Mouse (Mus musculus) stomach, embryonic 14.5 days (tissue): Measurements from ENCODE around the gene Celsr2. TPM values are rescaled to one million over a fixed set of nuclear protein-coding genes. Genes with fewer than 3 reads are reported as not detected.

Source experiments
- ATAC-seq: fragments of 200-750 bp; cut with Nextera tagmentation; 2 replicates; pipeline ENCODE4 v1.8.0; 2017; ENCODE audit warnings: low read depth, moderate TSS enrichment; ENCODE audit not compliant: insufficient number of reproducible peaks, insufficient read depth, low FRiP score
- H3K27ac ChIP-seq: fragments of 300-500 bp; sonication (generic); 2 replicates; pipeline ENCODE4 v1.5.1; 2014; ENCODE audit warnings: mild to moderate bottlenecking, low read length, moderate library complexity, mixed read lengths
- H3K27me3 ChIP-seq: fragments of 300-500 bp; sonication (generic); 2 replicates; pipeline ENCODE4 v1.6.1; 2014; ENCODE audit warnings: low read length, control low read depth, mixed read lengths; ENCODE audit not compliant: control insufficient read depth, insufficient read depth
- H3K36me3 ChIP-seq: fragments of 300-500 bp; sonication (generic); 2 replicates; pipeline ENCODE4 v1.6.1; 2014; ENCODE audit warnings: mild to moderate bottlenecking, control low read depth, low read length, moderate library complexity, mixed read lengths; ENCODE audit not compliant: control insufficient read depth, insufficient read depth
- H3K4me1 ChIP-seq: fragments of 300-500 bp; sonication (generic); 2 replicates; pipeline ENCODE4 v1.6.1; 2014; ENCODE audit warnings: low read length, control low read depth, mixed read lengths; ENCODE audit not compliant: control insufficient read depth, insufficient read depth
- H3K4me2 ChIP-seq: fragments of 300-500 bp; sonication (generic); replicated peaks from 2 replicates; pipeline ENCODE4 v1.6.1; 2014; ENCODE audit warnings: low read depth, low read length, control low read depth
- H3K4me3 ChIP-seq: fragments of 300-500 bp; sonication (generic); 2 replicates; pipeline ENCODE4 v1.5.1; 2014; ENCODE audit warnings: low read depth, low read length, control low read depth
- H3K9ac ChIP-seq: fragments of 300-500 bp; sonication (generic); replicated peaks from 2 replicates; pipeline ENCODE4 v1.6.1; 2014; ENCODE audit warnings: low read depth, mild to moderate bottlenecking, control low read depth, low read length, moderate library complexity, mixed read lengths
- H3K9me3 ChIP-seq: fragments of 300-500 bp; sonication (generic); 2 replicates; pipeline ENCODE4 v1.6.1; 2016; ENCODE audit warnings: low read depth, low read length, control low read depth; ENCODE audit not compliant: control insufficient read depth
- WGBS: fragments of 180-500 bp; shearing (Covaris S2); extraction: QIAGEN DNeasy Blood & Tissue Kit; methylation state at CpG from one replicate; pipeline ENCODE4 v1.1.7; 2014; 5-methylcytosine and 5-hydroxymethylcytosine counted together
- polyA plus RNA-seq: library from polyadenylated mRNA; unstranded; fragments of >200 nt; fragmentation: Nextera tagmentation; extraction: Ambion mirVana; gene quantifications from 2 replicates; pipeline ENCODE4 v1.2.1, GENCODE M21; 2014

Celsr2 gene
- polyA plus RNA-seq, 1 experiment from 2014 or later = 20.6 TPM

DNA sequence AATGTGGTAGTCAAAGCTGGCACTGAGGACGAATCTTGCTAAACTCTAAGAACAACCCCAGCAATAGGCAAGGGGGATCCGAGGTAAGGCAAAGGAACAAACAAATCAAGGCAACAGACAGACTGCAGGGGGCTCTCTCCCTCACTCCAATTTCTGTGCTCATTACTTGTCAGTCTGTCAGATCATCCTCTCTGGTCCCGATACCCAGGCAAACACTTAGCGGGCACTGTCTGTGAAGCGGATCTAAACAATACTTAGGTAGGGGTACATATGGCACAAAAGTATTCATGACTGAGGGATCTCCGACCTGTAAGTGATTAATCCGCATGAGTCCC lies 21.0 kb upstream of the Celsr2 start:
- H3K4me2 ChIP-seq = no peak overlapping the region
- no peaks in the 10 kb centered on the region for H3K27me3 ChIP-seq
- H3K9me3 ChIP-seq = no peaks in the 10 kb centered on the region
- H3K4me1 ChIP-seq = no peaks in the 10 kb centered on the region
- no peak overlapping the region for H3K27ac ChIP-seq
- H3K4me3 ChIP-seq = no peak overlapping the region
- 83% methylated on average over 7 of the region's 7 CpGs for WGBS
- ATAC-seq = no peak
- no peak overlapping the region for H3K9ac ChIP-seq
- H3K36me3 ChIP-seq = peaks cover 48% of the 10 kb centered on the region

DNA sequence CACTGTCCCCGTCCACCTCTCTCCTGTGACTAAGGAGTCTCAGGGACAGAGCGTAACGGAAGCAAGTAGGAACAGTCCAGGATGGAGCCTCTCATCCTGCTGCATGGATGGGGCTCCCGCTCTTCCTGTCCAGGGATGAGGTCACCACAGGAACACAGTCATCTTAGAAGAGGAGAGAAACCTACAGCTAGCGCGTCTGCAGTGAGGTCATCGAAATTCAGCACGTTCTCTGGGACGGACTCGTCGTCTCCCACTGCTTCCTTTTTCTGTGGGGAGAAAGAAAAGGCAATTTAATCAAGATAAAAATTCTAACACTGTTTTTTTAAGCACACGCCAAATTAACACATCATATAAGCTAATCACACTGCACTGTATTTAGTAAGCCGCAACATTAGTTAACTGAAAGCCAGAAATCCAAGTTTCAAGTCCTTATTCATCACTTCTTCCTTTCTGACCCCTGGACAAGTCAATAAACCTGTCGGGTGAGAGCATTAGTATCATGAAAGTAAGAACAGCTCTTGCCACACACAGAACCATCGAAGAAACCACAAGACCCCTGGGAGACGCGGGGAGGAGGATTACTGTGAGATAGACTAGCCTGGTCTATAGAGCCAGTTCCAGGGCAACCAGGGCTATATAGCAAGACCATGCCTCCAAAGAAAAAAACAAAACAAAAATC lies 20.5 kb upstream of the Celsr2 start:
- Histone ChIP-seq H3K9ac (no peak overlapping the region), H3K4me3 (no peak overlapping the region), H3K4me2 (no peak overlapping the region), H3K27me3 (no peaks in the 10 kb centered on the region), H3K27ac (no peak overlapping the region), H3K4me1 (no peaks in the 10 kb centered on the region), H3K9me3 (no peaks in the 10 kb centered on the region), H3K36me3 (peaks cover 53% of the 10 kb centered on the region)
- 84% methylated on average over 17 of the region's 17 CpGs for WGBS
- no peak for ATAC-seq

DNA sequence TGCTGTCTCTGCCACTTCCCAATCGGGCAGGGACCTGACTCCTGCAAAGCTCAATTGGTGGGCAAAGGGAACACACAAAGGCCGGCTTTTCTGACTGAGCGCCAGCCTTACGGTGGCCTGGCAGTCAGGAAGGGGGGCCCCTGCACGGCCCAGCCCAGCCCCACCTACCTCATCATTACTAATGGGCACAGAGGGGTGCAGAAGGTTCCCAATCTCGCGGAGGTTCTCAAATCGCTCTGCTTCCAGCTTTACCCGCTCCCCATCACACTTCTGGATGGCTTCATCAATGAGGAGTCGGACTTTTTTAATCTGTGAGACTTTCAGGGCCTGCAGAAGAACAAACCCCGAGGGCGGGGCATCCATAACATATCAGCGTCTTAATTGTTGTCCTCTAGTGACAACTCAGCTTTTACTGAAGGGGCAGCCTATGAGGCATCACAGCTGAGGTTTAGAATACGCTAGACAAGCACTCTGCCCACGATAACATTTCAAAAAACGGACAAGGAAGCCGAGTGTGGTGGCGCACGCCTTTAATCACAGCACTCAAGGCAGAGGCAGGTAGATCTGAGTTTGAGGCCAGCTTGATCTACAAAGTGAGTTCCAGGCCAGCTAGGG lies 18.6 kb upstream of the Celsr2 start:
- no peak overlapping the region for H3K27ac ChIP-seq
- no peak; the same call in 1 of the 2 replicates for ATAC-seq
- peaks cover 60% of the 10 kb centered on the region for H3K36me3 ChIP-seq
- no peak overlapping the region for H3K4me3 ChIP-seq
- no peak overlapping the region for H3K4me2 ChIP-seq
- no peaks in the 10 kb centered on the region for H3K9me3 ChIP-seq
- H3K27me3 ChIP-seq = no peaks in the 10 kb centered on the region
- no peak overlapping the region for H3K9ac ChIP-seq
- 56% methylated on average over 19 of the region's 19 CpGs for WGBS
- H3K4me1 ChIP-seq = no peaks in the 10 kb centered on the region

DNA sequence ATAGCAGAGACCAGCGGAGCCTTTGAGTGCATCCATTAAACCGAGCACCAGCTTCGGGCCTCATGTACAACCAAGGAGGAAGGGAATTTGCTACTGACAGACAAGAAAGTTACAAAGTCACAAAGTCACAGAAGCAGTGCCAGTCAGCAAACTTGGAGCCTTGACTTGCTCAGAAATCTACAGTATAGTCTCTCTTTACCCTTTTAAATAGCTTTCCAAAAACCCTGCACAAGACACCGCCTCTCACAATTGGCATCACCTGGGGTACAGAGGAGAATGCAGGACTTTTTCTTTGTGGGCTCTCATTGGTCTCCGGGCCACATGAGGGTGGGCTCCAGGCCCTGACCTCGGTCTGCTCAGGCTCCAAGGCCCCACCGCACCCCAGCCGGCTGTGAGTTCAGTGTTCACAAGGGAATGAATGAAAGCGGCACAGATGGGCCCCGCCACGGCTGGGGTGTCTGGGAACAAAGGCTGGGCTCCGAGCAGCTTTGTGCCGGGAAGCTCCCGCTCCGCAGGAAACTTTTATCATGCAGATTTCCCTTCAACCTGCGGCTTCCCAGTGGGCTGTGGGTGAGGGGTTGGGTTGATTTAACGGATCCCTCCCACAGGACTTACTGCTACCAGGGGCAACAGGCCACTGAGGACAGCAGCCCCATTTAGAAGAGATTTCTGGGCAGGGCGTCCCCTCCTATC lies 18.0 kb upstream of the Celsr2 start:
- Histone ChIP-seq H3K4me1 (no peaks in the 10 kb centered on the region), H3K9ac (no peak overlapping the region), H3K27me3 (no peaks in the 10 kb centered on the region), H3K36me3 (peaks cover 66% of the 10 kb centered on the region), H3K27ac (no peak overlapping the region), H3K4me3 (no peak overlapping the region), H3K9me3 (no peaks in the 10 kb centered on the region), H3K4me2 (no peak overlapping the region)
- ATAC-seq = no peak; the same call in 1 of the 2 replicates
- WGBS = 59% methylated on average over 18 of the region's 18 CpGs

DNA sequence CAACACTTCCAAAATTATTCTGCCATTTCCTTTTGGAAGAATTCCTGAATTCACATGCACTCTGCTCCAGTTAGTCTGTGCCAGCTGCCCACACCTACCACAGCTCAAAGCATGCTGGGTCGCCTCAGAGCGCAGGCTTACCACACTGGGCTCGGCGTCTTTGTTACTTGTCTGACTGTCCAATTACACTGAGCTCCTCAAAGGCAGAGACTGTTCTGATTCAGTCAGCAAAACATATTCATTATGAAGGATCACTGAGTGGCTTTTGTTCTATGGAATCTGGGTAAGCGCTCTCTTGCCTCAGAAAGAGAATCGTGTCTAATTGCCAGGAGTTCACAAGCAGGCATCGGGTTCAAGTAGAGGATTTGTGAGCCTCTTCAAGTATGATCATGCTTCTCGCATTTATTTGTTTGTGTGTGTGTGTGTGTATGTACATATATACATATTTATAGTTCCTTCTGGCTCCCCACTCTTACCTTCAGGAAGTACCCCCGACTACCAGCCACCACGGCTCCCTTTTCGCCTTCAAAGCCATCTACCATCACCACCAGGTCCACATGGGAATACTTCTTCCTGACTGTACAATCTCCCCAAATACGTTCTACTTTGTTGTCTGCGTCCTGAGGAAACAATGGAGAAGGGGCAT lies 17.3 kb upstream of the Celsr2 start:
- Histone ChIP-seq H3K4me2 (no peak overlapping the region), H3K4me1 (no peaks in the 10 kb centered on the region), H3K9me3 (no peaks in the 10 kb centered on the region), H3K4me3 (no peak overlapping the region), H3K36me3 (peaks cover 71% of the 10 kb centered on the region), H3K27ac (no peak overlapping the region), H3K9ac (no peak overlapping the region), H3K27me3 (no peaks in the 10 kb centered on the region)
- ATAC-seq = no peak
- WGBS = 90% methylated on average over 13 of the region's 13 CpGs

DNA sequence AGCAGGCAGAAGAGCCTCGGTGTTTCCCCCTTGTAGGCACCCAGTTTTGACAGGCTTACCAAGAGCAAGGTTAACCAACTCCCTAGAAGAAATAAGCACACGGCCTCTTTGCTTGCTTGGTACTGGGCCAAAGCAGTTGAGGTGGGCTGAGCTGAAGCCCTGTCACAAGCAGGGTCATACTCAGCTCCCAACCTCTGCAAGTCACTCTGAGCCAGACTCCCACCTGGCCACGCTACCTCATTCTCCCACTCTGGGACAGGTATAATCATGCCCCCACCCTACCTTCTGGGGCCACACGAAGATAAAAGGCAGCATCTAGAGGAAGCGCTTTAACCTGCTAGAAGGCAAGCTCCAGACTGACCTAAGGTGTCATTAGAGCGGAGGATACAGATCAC lies 10.3 kb upstream of the Celsr2 start:
- no peak overlapping the region for H3K27ac ChIP-seq
- peaks cover 36% of the 10 kb centered on the region for H3K36me3 ChIP-seq
- H3K27me3 ChIP-seq = no peaks in the 10 kb centered on the region
- no peak overlapping the region for H3K4me3 ChIP-seq
- peaks cover 17% of the 10 kb centered on the region for H3K4me1 ChIP-seq
- WGBS = 79% methylated on average over 6 of the region's 6 CpGs
- no peak overlapping the region for H3K4me2 ChIP-seq
- no peaks in the 10 kb centered on the region for H3K9me3 ChIP-seq
- ATAC-seq = no peak
- H3K9ac ChIP-seq = no peak overlapping the region

DNA sequence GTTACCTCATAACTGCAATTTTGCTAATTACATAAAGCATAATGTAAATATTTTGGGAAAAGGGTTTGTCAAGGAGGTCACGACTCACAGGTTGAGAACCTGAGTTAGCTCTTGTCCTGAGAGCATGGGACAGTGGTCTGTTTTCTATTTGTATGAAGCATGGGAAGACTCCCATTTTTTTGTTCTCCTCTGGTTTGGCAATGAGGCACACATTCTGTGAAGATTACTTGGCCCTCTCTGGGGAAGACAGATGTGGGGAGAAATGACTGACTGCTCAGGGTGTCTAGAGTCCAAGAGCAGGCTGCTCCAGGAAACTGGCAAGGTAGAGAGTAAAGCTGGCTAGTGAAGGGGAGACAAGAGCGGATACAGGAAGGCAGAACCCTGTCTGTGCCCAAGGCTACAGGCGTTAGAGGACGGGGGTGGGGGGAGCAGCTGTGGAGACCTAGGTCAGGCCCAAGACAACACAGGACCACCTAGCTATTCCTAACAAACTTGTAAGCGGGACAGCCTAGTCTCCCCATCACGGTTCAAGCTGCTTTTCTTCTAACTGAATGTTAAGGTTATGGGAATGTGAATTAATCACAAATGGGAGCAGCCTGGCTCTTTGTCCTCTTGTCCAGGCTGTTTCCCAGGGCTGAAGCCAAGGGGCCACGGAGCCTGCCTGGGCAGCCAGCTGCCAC lies 9.7 kb upstream of the Celsr2 start:
- ATAC-seq = no peak
- Histone ChIP-seq H3K36me3 (peaks cover 34% of the 10 kb centered on the region), H3K4me1 (peaks cover 17% of the 10 kb centered on the region), H3K9ac (no peak overlapping the region), H3K27ac (peak overlapping the region; percentile 35; the same call in 1 of the 2 replicates), H3K27me3 (no peaks in the 10 kb centered on the region), H3K4me3 (no peak overlapping the region), H3K4me2 (no peak overlapping the region), H3K9me3 (no peaks in the 10 kb centered on the region)
- 73% methylated on average over 7 of the region's 7 CpGs for WGBS
